Mouse (Mus musculus) hindbrain, embryonic 12.5 days (tissue): ENCODE measurements around the gene Olfr1037. TPM values are rescaled to one million over a fixed set of nuclear protein-coding genes. Genes with fewer than 3 reads are reported as not detected.
"Not testable (repeated sequence)": the region's sequence is repeated elsewhere in the genome, so short reads cannot be mapped to it uniquely, and the experiment has no call there.

Experiments used
- ATAC-seq: fragments of 200-750 bp; cut with Nextera tagmentation; 2 replicates; pipeline ENCODE4 v1.8.0; 2017; ENCODE audit warnings: moderate TSS enrichment; ENCODE audit not compliant: low FRiP score
- H3K27ac ChIP-seq: fragments of 300-500 bp; sonication (generic); 2 replicates; pipeline ENCODE4 v1.5.1; 2016; ENCODE audit warnings: mild to moderate bottlenecking
- H3K27me3 ChIP-seq: fragments of 300-500 bp; sonication (generic); 2 replicates; pipeline ENCODE4 v1.6.1; 2016; ENCODE audit warnings: mild to moderate bottlenecking
- H3K36me3 ChIP-seq: fragments of 300-500 bp; sonication (generic); 2 replicates; pipeline ENCODE4 v1.6.1; 2016; ENCODE audit warnings: mild to moderate bottlenecking
- H3K4me1 ChIP-seq: fragments of 300-500 bp; sonication (generic); 2 replicates; pipeline ENCODE4 v1.6.1; 2016
- H3K4me2 ChIP-seq: fragments of 300-500 bp; sonication (generic); replicated peaks from 2 replicates; pipeline ENCODE4 v1.6.1; 2016; ENCODE audit warnings: mild to moderate bottlenecking
- H3K4me3 ChIP-seq: fragments of 300-500 bp; sonication (generic); 2 replicates; pipeline ENCODE4 v1.5.1; 2016; ENCODE audit warnings: mild to moderate bottlenecking
- H3K9ac ChIP-seq: fragments of 300-500 bp; sonication (generic); 2 replicates; pipeline ENCODE4 v1.6.1; 2016; ENCODE audit warnings: mild to moderate bottlenecking, moderate library complexity
- H3K9me3 ChIP-seq: fragments of 300-500 bp; sonication (generic); replicated peaks from 2 replicates; pipeline ENCODE4 v1.6.1; 2016; ENCODE audit warnings: mild to moderate bottlenecking
- WGBS: fragments of 180-500 bp; shearing (Covaris S2); methylation state at CpG from one replicate; pipeline ENCODE4 v1.1.7; 2016; 5-methylcytosine and 5-hydroxymethylcytosine counted together
- polyA plus RNA-seq: library from polyadenylated mRNA; unstranded; fragments of >200 nt; fragmentation: Nextera tagmentation; extraction: Ambion mirVana; gene quantifications from 2 replicates; pipeline ENCODE4 v1.2.1, GENCODE M21; 2016

Gene Olfr1037
- polyA plus RNA-seq = not detected in 2 replicates

DNA sequence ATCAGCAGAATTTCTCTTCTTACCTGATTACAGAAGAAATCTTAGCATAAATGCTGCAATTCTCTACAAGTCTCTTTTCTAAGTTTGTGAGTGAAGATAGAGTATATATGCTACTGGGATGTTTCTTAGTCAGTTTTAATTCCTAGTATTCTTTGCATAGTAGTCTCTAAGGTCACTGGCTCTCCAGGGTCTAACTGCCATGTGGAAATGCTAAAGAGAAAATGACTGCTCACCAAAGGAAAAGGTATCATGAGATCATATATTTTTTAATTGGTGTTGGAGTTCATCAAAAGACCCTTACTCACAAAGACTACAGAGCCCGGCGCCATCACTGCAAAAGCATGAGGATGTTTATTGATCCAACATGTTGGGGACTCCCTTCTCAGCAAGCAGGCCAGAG is at the start of gene Olfr1037:
Gene Olfr1037 (minus strand): TSS at position 101 of the 400 bp plus-strand sequence.
- H3K36me3 ChIP-seq = no peaks in the 10 kb centered on the region
- no peak within 1 kb of the TSS for H3K27ac ChIP-seq
- H3K4me1 ChIP-seq = no peaks in the 10 kb centered on the region
- WGBS = 95% methylated on average over 2 of the region's 2 CpGs
- no peak for ATAC-seq
- no peaks in the 10 kb centered on the region for H3K9me3 ChIP-seq
- H3K27me3 ChIP-seq = no peaks in the 10 kb centered on the region
- H3K9ac ChIP-seq = no peak within 1 kb of the TSS
- H3K4me3 ChIP-seq = no peak within 1 kb of the TSS
- H3K4me2 ChIP-seq = no peak within 1 kb of the TSS

DNA sequence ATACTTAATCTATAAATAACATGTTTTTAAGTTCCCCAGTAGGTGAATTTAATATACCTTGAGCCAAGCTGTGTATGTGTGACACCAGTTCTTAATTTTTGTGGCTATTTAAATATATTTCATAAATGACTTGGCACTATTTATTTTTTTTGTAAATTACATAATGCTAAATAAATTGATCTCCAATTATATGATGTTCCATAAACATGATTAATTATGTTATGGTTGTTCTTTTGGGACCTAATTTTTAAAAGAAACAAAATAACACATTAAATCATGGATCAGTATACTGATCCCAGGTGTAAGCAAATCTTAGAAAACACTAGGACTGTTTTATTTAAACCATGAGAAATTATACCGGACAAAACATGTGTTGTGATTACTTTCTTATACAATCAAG is 48.6 kb upstream of the Olfr1037 start, which contains the start of gene Olfr1039:
Gene Olfr1039 (minus strand): TSS at position 101 of the 400 bp plus-strand sequence.
- H3K9me3 ChIP-seq = no peaks in the 10 kb centered on the region
- no peaks in the 10 kb centered on the region for H3K4me1 ChIP-seq
- H3K27me3 ChIP-seq = no peaks in the 10 kb centered on the region
- H3K9ac ChIP-seq = no peak within 1 kb of the TSS
- H3K27ac ChIP-seq = no peak within 1 kb of the TSS
- ATAC-seq = no peak
- no peak within 1 kb of the TSS for H3K4me2 ChIP-seq
- 89% methylated on average over 1 of the region's 1 CpGs for WGBS
- no peaks in the 10 kb centered on the region for H3K36me3 ChIP-seq
- H3K4me3 ChIP-seq = no peak within 1 kb of the TSS

DNA sequence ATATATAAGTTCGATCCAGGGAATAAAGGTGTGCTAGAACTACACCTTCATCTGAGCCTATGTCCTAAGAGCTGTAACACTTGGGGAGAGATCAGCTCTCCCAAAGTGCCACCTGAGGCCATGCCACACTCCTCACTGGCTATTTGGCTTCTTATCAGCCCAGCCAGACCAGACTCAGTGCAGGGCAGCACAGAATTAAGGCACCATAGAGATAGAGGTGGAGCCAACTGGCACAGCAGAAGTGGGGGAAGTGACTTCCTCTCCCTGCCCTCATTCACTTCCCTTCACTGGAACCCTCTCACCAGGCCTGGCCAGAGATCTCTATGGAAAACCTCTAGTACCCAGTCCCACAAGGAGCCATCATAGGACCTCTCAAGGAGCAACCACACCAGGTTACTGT is 6.7 kb downstream of the Olfr1037 start:
- 87% methylated on average over 1 of the region's 1 CpGs for WGBS
- H3K27ac ChIP-seq, H3K9me3 ChIP-seq, H3K36me3 ChIP-seq, H3K4me1 ChIP-seq, H3K4me3 ChIP-seq, H3K9ac ChIP-seq, H3K27me3 ChIP-seq, H3K4me2 ChIP-seq, ATAC-seq: not testable (repeated sequence)

DNA sequence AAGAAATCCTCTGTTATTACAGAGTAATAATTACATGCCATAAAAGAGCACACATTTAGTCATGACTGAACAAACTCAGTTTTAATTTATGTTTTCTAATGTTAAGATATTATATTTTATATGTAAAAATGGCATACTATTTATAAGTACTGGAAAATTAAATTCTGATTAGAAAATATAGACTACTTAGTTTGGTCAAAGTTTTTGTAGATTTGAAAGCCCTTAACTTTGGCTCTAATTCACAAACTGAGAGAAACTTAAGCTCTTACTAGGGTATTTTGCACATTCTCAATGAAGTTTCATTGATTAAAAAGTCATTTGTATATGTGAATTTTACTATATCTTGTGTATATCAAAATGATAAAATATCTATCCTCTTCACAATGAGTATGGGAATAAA is 13.5 kb downstream of the Olfr1037 start, which contains the start of gene Olfr1036:
Gene Olfr1036 (plus strand): TSS at position 301 of the 400 bp plus-strand sequence.
- not testable (repeated sequence) for H3K9ac ChIP-seq, H3K4me1 ChIP-seq, H3K9me3 ChIP-seq, H3K27ac ChIP-seq, H3K36me3 ChIP-seq, H3K4me2 ChIP-seq, ATAC-seq, H3K27me3 ChIP-seq, H3K4me3 ChIP-seq

DNA sequence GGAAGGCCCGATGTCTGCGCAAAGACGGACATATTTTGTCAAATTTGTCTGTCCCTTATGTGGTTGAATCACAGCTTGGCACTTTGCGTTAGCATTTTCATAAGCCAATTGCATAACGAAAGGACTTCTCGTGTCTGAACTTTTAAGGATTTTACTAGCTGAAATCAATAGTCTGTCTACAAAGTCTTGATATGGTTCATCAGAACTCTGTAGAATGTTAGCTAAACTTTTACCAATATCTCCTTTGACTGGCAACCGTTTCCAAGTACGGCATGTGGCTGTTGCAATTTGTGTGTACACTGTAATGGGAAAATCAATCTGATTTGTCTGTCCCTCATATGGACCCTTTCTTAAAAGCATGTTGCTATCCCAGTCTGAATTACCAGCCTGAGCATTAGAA is 17.0 kb downstream of the Olfr1037 start:
- Histone ChIP-seq H3K4me2 (no peak overlapping the region), H3K4me3 (no peak overlapping the region), H3K36me3 (no peaks in the 10 kb centered on the region), H3K27me3 (no peaks in the 10 kb centered on the region), H3K9me3 (no peaks in the 10 kb centered on the region), H3K27ac (no peak overlapping the region), H3K9ac (no peak overlapping the region), H3K4me1 (no peaks in the 10 kb centered on the region)
- ATAC-seq = no peak
- 97% methylated on average over 8 of the region's 8 CpGs for WGBS

DNA sequence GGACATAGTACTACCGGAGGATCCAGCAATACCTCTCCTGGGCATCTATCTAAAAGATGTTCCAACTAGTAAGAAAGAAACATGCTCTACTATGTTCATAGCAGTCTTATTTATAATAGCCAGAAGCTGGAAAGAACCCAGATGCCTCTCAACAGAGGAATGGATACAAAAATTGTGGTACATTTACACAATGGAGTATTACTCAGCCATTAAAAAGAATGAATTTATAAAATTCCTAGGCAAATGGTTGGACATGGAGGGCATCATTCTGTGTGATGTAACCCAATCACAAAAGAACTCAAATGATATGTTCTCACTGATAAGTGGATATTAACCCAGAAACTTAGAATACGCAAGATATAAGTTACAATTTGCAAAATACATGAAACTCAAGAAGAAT is 23.4 kb downstream of the Olfr1037 start:
- not testable (repeated sequence) for H3K4me1 ChIP-seq, H3K27me3 ChIP-seq, H3K4me2 ChIP-seq, H3K27ac ChIP-seq, H3K9me3 ChIP-seq, H3K9ac ChIP-seq, H3K4me3 ChIP-seq, ATAC-seq, H3K36me3 ChIP-seq
- WGBS = 94% methylated on average over 2 of the region's 2 CpGs

DNA sequence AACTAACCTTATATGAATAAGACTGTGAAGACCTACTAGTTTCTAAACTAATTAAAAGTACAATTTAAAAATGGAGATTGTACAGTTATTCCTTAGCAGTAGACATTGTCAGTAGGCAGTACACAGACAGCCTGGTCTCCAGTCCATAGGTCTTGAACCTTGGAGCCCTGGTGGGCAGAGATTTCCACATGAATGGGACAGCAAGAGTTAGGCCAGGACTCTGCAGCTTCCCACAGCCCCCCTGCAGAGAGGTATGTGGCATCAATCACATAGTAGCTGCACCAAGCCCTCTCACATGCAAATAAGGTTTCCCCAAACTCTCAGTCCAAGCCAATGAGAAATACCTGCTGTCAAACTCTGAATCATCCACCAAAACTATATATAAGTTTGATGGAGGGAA is 36.4 kb downstream of the Olfr1037 start:
- not testable (repeated sequence) for H3K4me2 ChIP-seq, H3K27me3 ChIP-seq, H3K27ac ChIP-seq, H3K9me3 ChIP-seq, H3K4me3 ChIP-seq, H3K4me1 ChIP-seq, H3K9ac ChIP-seq, H3K36me3 ChIP-seq, ATAC-seq

DNA sequence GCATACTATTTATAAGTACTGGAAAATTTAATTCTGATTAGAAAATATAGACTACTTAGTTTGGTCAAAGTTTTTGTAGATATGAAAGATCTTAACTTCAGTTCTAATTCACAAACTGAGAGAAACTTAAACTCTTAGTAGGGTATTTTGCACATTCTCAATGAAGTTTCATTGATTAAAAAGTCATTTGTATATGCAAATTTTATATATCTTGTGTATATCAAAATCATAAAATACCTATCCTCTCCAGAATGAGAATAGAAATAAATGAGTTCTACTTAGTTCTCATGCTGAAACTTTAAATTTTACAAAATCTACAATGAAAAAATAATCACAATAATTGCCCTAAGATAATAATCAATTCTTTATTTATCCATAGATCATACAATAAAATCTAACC is 41.6 kb downstream of the Olfr1037 start, which contains the start of gene Olfr1034:
Gene Olfr1034 (plus strand): TSS at position 301 of the 400 bp plus-strand sequence.
- no peaks in the 10 kb centered on the region for H3K36me3 ChIP-seq
- H3K4me3 ChIP-seq = no peak within 1 kb of the TSS
- no peak within 1 kb of the TSS for H3K9ac ChIP-seq
- no peaks in the 10 kb centered on the region for H3K9me3 ChIP-seq
- ATAC-seq = no peak
- H3K4me2 ChIP-seq = no peak within 1 kb of the TSS
- no peaks in the 10 kb centered on the region for H3K4me1 ChIP-seq
- no peak within 1 kb of the TSS for H3K27ac ChIP-seq
- no peaks in the 10 kb centered on the region for H3K27me3 ChIP-seq

Other genes starting within 250 kb of the Olfr1037 start
- gene Olfr1019, start 241.9 kb downstream of the Olfr1037 start, polyA plus RNA-seq = not detected in 2 replicates
- gene Olfr1020, start 240.4 kb downstream of the Olfr1037 start, polyA plus RNA-seq = not detected in 2 replicates
- gene Olfr1022, start 218.8 kb downstream of the Olfr1037 start, polyA plus RNA-seq = not detected in 2 replicates
- gene Olfr1023, start 201.7 kb downstream of the Olfr1037 start, polyA plus RNA-seq = not detected in 2 replicates
- not detected in 2 replicates for gene Olfr1024, start 182.3 kb downstream of the Olfr1037 start, polyA plus RNA-seq
- gene Olfr1025-ps1, start 172.2 kb downstream of the Olfr1037 start, polyA plus RNA-seq = not detected in 2 replicates
- gene Olfr1026, start 165.8 kb downstream of the Olfr1037 start, polyA plus RNA-seq = not detected in 2 replicates
- gene Olfr1028, start 136.9 kb downstream of the Olfr1037 start, polyA plus RNA-seq = not detected in 2 replicates
- not detected in 2 replicates for gene Olfr1029, start 113.5 kb downstream of the Olfr1037 start, polyA plus RNA-seq
- gene Olfr1030, start 108.1 kb downstream of the Olfr1037 start, polyA plus RNA-seq = not detected in 2 replicates
- not detected in 2 replicates for gene Olfr1031, start 97.1 kb downstream of the Olfr1037 start, polyA plus RNA-seq
- gene Olfr1032, start 81.8 kb downstream of the Olfr1037 start, polyA plus RNA-seq = not detected in 2 replicates
- gene Olfr1033, start 66.8 kb downstream of the Olfr1037 start, polyA plus RNA-seq = not detected in 2 replicates
- gene Olfr1034, start 41.5 kb downstream of the Olfr1037 start, polyA plus RNA-seq = not detected in 2 replicates
- not detected in 2 replicates for gene Olfr1036, start 13.4 kb downstream of the Olfr1037 start, polyA plus RNA-seq
- gene Olfr1039, start 48.5 kb upstream of the Olfr1037 start, polyA plus RNA-seq = not detected in 2 replicates
- gene Olfr1040, start 59.3 kb upstream of the Olfr1037 start, polyA plus RNA-seq = not detected in 2 replicates
- not detected in 2 replicates for gene Olfr1042, start 74.5 kb upstream of the Olfr1037 start, polyA plus RNA-seq
- not detected in 2 replicates for gene Olfr1043, start 80.1 kb upstream of the Olfr1037 start, polyA plus RNA-seq
- gene Olfr1044, start 90.4 kb upstream of the Olfr1037 start, polyA plus RNA-seq = not detected in 2 replicates
- gene Olfr52, start 98.3 kb upstream of the Olfr1037 start, polyA plus RNA-seq = not detected in 2 replicates
- not detected in 2 replicates for gene Olfr1045, start 115.6 kb upstream of the Olfr1037 start, polyA plus RNA-seq
- not detected in 2 replicates for gene Olfr1046, start 131.9 kb upstream of the Olfr1037 start, polyA plus RNA-seq
- not detected in 2 replicates for gene Olfr1047, start 144.0 kb upstream of the Olfr1037 start, polyA plus RNA-seq
- not detected in 2 replicates for gene Olfr1048, start 152.9 kb upstream of the Olfr1037 start, polyA plus RNA-seq
- gene Olfr1049, start 170.9 kb upstream of the Olfr1037 start, polyA plus RNA-seq = not detected in 2 replicates
- gene Olfr1051, start 191.7 kb upstream of the Olfr1037 start, polyA plus RNA-seq = not detected in 2 replicates
- gene Olfr1052, start 205.1 kb upstream of the Olfr1037 start, polyA plus RNA-seq = not detected in 2 replicates
- not detected in 2 replicates for gene Olfr1053, start 227.9 kb upstream of the Olfr1037 start, polyA plus RNA-seq
- not detected in 2 replicates for gene Olfr1054, start 248.0 kb upstream of the Olfr1037 start, polyA plus RNA-seq